Mouse (Mus musculus) left cerebral cortex, adult 2 months (tissue): ENCODE measurements at regions not wholly inside any gene's neighbourhood (a gene's known extent, or its start where the extent isn't known, plus 50 kb on each side); places are given as distances from the start of the nearest gene placed in this dataset.
A peak's percentile ranks its signal among the peaks of the same experiment; 100 is the strongest.
"Not testable (repeated sequence)": the region's sequence is repeated elsewhere in the genome, so short reads cannot be mapped to it uniquely, and the experiment has no call there.

Experiments used
- DNase-seq, 2 experiments: peaks; one replicate each; pipeline ENCODE4 v3.0.0; 2021 to 2022; ENCODE audit warnings: low spot score in 2 of 2, mixed read lengths in 1 of 2; ENCODE audit errors: extremely low spot score in 1 of 2
- H3K27ac ChIP-seq: fragments of 200-600 bp; 2 replicates; pipeline ENCODE4 v1.8.1; 2022
- H3K4me3 ChIP-seq: fragments of 200-600 bp; 2 replicates; pipeline ENCODE4 v1.8.1; 2022
- CTCF ChIP-seq: fragments of 200-600 bp; IDR thresholded peaks from 2 replicates; pipeline ENCODE4 v1.8.1; 2022; ENCODE audit warnings: antibody characterized with exemption, mild to moderate bottlenecking, moderate library complexity
- intact Hi-C: fragments of 180-260 bp; cut with DNase I; formaldehyde crosslinking; loops from one replicate; pipeline ENCODE4 v1.15.1; 2025

DNA sequence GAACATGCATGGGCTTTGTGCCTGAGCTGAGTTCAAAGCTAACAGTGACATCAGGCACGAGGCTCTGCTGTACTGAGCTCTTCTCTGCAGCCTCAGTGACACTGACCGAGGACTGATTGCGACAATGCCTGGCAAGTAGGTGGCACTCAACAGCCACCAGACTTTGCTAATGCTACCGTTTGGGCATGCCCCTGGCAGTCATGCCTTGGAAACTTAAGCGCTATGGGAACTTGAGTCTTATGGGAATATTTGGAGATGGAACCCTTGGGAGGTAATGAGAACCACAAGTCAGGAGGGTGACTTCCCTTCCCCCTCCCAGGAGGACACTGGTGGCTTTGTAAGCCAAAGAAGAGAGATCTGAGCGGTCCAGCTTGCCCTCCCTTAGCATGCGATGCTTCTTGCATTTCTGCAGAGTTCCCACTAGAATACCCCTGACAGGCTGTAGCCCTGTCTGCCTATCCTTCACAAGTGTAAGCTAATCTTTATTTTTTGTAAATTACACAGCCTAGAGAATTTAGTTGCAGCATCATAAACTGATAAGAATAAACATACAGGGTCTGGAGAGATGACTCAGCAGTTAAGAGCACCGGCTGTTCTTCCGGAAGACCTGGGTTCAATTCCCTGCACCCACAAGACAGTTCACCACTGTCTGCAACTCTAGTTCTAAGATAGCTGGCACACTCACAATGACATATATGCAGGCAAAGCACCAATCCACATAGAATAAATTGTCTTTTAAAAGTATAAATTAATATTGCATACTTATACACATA is 86.4 kb upstream of the Commd3 start:
- intact Hi-C loops = loop anchor here (5.0 kb wide), 1 partner anchor 92 kb away; the partner anchor contains the start of gene Bmi1
- Histone ChIP-seq H3K27ac (no peak overlapping the region), H3K4me3 (no peak overlapping the region)
- DNase-seq = no peak
- TF ChIP-seq CTCF = no peak; the same call in 1 of the 2 replicates

DNA sequence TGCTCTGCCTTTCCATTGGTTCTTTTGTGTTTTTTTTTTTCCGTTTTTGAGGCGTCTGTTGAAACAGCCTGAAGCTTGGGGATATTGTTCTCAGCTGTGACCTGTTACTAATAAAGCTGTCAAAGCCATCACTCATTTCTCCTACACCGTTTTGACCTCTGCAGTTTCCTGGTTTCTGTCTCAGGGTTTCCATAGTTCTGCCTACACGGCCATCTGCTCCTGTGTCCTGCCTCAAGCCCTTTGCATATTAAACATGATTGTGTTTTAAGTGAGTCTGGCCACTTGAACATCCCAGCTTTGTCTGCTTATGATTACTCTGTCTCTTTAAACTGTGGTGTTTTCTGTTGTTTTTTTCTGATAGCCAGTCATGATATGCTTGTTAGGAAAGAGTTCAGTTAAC is 114.1 kb upstream of the Commd3 start:
- Histone ChIP-seq H3K27ac (no peak overlapping the region), H3K4me3 (no peak overlapping the region)
- TF ChIP-seq CTCF = no peak
- intact Hi-C loops = no loop called here
- no peak for DNase-seq

DNA sequence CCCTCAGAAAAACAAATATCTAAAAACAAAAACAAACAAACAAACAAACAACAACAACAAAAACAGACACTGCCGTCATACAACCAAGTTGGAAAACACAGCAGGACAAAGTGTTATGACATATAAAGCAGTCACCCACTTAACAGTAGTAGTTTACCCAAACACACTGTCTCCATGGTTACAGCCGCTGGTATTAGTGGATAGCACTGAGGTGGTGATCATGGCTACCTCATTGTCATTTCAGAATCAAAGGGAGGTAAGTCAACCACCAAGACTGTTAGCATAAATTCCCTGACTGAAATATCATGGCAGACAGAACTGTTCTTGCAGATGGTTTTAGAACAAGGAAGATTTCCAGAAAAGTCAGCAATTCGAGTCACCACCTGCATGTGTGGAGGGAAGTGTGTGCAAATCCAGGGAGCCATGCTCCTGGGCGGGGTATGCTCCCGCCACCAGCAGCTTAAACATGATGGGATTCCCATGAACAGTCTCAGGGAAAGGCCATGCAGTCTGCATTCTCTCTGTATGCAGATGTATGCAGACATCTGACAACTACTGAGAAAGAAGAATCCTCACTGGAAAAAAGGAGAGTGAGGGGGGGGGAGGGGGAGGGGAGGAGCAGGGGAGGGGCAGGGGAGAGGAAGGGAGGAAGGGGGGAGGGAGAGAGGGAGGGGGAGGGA is 124.1 kb upstream of the Commd3 start:
- H3K27ac ChIP-seq = no peak overlapping the region
- no peak for TF ChIP-seq CTCF
- intact Hi-C loops = no loop called here
- H3K4me3 ChIP-seq = no peak overlapping the region
- DNase-seq = no peak

DNA sequence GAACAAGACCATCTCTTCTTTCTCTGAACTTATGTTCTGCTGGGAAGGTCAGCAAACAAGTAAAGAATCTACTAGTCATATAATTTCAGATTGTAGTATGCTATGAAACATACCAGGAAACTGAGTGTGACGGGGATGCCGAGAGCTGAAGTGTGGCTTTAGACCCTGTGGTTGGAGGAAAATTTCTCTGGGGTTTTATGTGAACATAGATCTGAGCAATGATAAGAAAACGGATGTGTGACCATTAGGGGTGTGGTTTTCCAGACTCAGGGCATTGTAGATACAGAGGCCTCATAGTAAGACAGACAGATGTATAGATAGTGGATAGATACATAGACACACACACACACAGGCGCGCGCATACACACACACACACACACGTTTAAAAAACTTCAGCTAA is 131.8 kb upstream of the Dnajc1 start:
- DNase-seq = no peak
- Histone ChIP-seq H3K4me3 (no peak overlapping the region), H3K27ac (no peak overlapping the region)
- intact Hi-C loops = no loop called here
- TF ChIP-seq CTCF = no peak

DNA sequence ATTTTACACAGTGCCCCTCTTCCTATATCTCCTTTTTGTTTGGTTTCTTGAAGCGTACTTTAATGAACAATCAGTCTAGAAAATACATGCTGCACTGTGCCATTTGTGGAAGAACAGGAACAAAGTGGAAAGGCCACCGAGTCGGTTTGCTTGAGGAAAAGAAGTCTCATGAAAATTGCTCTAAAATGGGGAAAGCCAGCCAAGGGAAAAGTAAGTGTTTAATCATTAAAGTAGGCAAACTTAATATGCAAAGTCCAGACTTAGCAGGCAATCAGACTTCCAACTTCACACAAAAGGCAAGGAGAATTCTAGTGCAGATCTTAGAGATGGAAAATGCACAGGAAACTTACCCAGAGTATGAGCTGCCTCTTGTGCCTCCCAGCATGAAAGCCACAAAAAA is 131.3 kb upstream of the Dnajc1 start:
- intact Hi-C loops = no loop called here
- Histone ChIP-seq H3K4me3 (no peak overlapping the region), H3K27ac (no peak overlapping the region)
- DNase-seq = no peak
- no peak for TF ChIP-seq CTCF

DNA sequence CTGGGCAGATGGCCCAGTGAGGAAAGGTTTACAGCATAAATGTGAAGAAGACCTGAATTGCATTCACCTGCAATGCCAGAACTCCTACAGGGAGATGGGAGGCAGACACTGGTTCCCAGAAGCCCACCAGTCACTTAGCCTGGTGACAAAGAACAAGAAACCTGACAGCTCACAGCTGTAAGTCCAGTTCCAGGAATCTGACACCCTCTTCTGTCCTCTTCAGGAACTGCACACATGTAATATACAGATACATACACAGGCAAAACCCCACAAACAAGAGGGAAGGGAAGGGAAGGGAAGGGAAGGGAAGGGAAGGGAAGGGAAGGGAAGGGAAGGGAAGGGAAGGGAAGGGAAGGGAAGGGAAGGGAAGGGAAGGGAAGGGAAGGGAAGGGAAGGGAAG is 120.8 kb upstream of the Dnajc1 start:
- Histone ChIP-seq H3K27ac (no peak overlapping the region), H3K4me3 (no peak overlapping the region)
- DNase-seq = no peak
- intact Hi-C loops = no loop called here
- no peak; the same call in none of the 2 replicates for TF ChIP-seq CTCF

DNA sequence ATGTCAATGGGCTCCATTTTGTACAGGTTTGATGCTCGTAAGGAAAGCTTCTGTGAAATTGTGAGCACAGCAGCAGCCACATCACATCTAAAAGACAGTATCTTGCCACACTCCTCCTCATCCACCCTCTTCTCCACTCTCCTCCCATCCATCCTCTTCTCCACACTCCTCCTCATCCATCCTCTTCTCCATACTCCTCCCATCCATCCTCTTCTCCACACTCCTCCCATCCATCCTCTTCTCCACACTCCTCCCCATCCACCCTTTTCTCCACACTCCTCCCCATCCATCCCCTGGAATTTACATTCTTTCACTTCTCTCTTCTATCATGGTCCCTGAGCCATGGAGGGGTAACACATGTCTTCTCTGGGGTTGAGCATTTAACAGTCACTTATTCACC is 116.7 kb upstream of the Dnajc1 start:
- no peak for TF ChIP-seq CTCF
- H3K27ac ChIP-seq = no peak overlapping the region
- no peak overlapping the region for H3K4me3 ChIP-seq
- no peak for DNase-seq
- intact Hi-C loops = no loop called here

DNA sequence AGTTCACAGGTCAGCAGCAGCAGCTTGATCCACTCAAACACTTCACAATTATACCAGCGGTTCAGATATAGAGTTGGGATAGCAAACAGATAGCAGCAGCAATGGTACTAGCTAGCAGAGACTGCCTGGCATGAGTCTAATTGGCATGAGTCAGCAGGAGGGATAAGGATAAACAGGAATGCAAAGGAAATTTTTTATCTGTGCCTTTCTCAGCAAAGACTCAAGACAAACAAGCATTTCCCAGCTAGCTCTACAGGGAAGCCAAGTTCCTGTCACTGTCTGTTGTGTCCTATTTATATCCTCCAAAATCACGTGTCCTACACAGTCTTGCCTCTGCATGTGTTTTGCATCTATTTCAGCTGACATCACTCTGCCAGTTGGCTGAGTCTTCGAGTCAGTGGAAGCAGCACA is 80.7 kb upstream of the Dnajc1 start:
- H3K27ac ChIP-seq = no peak overlapping the region
- DNase-seq = peak in 1 of 2 experiments; percentile 10
- no peak for TF ChIP-seq CTCF
- intact Hi-C loops = no loop called here
- no peak overlapping the region for H3K4me3 ChIP-seq

DNA sequence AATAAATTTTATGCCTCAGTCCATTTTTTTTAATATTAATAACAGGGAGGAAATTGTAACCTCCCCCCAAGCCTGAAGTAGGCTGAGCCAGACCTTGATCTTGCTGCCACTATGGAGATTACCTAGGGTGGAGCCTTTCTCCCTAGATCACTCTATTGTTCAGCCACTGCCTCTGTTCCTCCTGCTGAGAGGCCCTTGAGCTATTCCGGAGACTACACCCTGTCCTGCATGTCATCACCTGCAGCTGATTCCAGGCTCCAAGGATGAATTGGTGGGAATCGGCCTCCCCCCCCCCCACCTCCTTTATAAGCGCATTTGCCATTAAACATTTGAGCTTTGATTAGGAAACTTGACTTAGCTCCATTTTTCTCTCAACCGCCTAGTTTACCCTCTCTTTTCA is 68.3 kb upstream of the Dnajc1 start:
- no peak for TF ChIP-seq CTCF
- no peak for DNase-seq
- Histone ChIP-seq H3K27ac (no peak overlapping the region), H3K4me3 (no peak overlapping the region)
- intact Hi-C loops = no loop called here

DNA sequence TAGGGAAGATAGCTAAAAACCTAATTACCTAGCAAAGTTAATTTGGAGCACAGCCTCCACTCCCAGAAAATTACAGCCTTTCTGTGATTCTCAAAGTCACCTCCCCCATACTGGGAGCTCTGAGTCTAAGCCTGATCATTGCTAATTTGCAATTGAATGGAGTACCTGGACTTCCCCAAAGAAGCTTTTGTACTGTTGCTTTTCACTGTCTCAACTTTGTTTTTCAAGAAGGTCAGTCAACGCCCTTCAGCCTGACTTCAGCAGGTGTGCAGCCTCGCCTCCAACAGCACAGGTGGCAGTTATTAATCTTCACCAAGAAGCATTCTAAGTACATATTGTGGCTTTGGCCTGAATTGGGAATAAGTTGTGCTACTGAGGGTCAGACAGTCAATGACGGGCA is 67.7 kb upstream of the Dnajc1 start:
- H3K27ac ChIP-seq, H3K4me3 ChIP-seq, DNase-seq, intact Hi-C loops: not testable (repeated sequence)

DNA sequence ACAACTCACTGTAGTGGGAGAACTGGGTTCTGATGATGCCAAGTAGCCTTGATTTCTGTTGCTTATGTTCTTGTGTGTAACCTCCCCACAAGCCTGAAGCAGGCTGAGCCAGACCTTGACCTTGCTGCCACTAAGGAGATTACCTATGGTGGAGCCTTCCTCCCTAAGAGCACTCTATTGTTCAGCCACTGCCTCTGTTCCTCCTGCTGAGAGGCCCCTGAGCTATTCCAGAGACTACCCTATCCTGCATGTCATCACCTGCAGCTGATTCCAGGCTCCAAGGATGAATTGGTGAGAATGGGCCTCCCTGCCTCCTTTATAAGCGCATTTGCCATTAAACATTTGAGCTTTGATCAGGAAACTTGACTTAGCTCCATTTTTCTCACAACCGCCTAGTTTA is 60.8 kb upstream of the Dnajc1 start:
- H3K4me3 ChIP-seq, DNase-seq, H3K27ac ChIP-seq, intact Hi-C loops: not testable (repeated sequence)

DNA sequence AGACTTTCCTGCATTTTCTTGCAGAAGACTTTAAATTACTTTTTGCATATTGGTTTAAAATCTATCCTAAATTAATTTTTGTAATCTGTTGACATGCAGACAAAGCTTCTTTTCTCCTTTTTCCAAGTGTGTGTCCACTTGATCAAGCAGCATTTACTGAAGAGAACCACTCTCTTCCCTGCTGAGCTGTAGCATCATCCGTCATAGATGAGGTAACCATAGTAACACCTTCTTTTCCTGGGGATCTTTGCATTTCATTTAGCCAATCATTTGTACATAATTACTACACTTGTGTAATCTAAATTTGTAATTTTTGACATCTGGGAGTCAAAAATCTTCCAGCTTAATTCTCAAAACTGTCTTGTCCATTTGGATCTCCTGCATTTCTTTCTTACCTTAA is 53.2 kb upstream of the Dnajc1 start:
- Histone ChIP-seq H3K4me3 (no peak overlapping the region), H3K27ac (no peak overlapping the region)
- intact Hi-C loops = no loop called here
- DNase-seq = no peak
- TF ChIP-seq CTCF = no peak
